ENCODE assay signal across 15 mouse cellular contexts in the genomic region with DNA sequence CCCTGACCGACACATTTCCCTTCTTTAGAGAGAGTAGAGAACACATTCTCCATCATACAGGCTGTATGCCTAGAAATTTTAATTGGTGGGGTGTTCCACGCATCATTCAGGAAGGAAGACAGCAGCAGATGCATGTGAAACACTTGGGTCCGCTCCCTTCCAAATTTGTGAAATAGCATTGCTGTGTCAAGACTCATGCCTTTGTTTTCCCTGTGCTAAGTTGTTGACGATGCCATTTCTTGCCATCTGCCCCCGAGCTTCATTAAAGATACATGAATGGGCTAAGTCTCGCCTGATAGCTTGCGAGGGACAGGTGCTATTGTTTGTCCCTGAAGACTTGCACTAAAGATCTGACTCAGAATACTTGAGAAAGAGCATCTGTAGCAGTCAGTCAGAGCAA.
"Had no signal": no experiment of that assay in that cellular context is flagged by ENCODE, and none has a peak within 500 bp of the region (broad histone marks: within the 10 kb centered on the region; RNA-seq: fewer than 3 reads in every experiment).

No protein-coding gene starts in this region.

- DNase-seq: kidney, postnatal 14 days; lung, embryonic 14.5 days; lung, postnatal 10 days; lung, postnatal 4 days; right cerebral cortex, postnatal 4 days; spleen, adult 18-20 months; thymus, adult 18-20 months; thymus, postnatal 25 days had no signal

- H3K9me3 ChIP-seq: kidney, embryonic 15.5 days; limb, embryonic 10.5 days; midbrain, embryonic 10.5 days; neural tube, embryonic 13.5 days had no signal

- H3K4me3 ChIP-seq: kidney, embryonic 15.5 days; left cerebral cortex, adult 2 months; limb, embryonic 10.5 days; midbrain, embryonic 10.5 days; neural tube, embryonic 13.5 days had no signal

- H3K4me1 ChIP-seq: kidney, embryonic 15.5 days had no signal

- H3K27ac ChIP-seq: kidney, embryonic 15.5 days; left cerebral cortex, adult 2 months; limb, embryonic 10.5 days; midbrain, embryonic 10.5 days; neural tube, embryonic 13.5 days had no signal

- H3K27me3 ChIP-seq: kidney, embryonic 15.5 days; neural tube, embryonic 13.5 days had no signal

- H3K36me3 ChIP-seq: kidney, embryonic 15.5 days; limb, embryonic 10.5 days; midbrain, embryonic 10.5 days; neural tube, embryonic 13.5 days had no signal

- ATAC-seq: midbrain, embryonic 16.5 days had no signal

- H3K4me2 ChIP-seq: kidney, embryonic 15.5 days; liver, embryonic 11.5 days; lung, embryonic 14.5 days; neural tube, embryonic 13.5 days had no signal

- H3K9ac ChIP-seq: kidney, embryonic 15.5 days; lung, embryonic 14.5 days; neural tube, embryonic 13.5 days had no signal
